Mouse (Mus musculus) heart, postnatal 0 days (tissue): ENCODE measurements at regions not wholly inside any gene's neighbourhood (a gene's known extent, or its start where the extent isn't known, plus 50 kb on each side); places are given as distances from the start of the nearest gene placed in this dataset.

Experiments used
- ATAC-seq: fragments of 200-750 bp; cut with Nextera tagmentation; 2 replicates; pipeline ENCODE4 v1.8.0; 2017; ENCODE audit warnings: low read depth, moderate number of reproducible peaks, moderate library complexity; ENCODE audit not compliant: insufficient read depth
- DNase-seq: peaks from one replicate; pipeline ENCODE4 v3.0.0-alpha.2; 2016; ENCODE audit warnings: low spot score
- H3K27ac ChIP-seq: fragments of 300-500 bp; sonication (generic); 2 replicates; pipeline ENCODE4 v1.5.1; 2014; ENCODE audit warnings: low read depth, mild to moderate bottlenecking
- H3K27me3 ChIP-seq: fragments of 300-500 bp; sonication (generic); 2 replicates; pipeline ENCODE4 v1.6.1; 2014; ENCODE audit warnings: low read length, mixed read lengths; ENCODE audit not compliant: control insufficient read depth, insufficient read depth
- H3K36me3 ChIP-seq: fragments of 300-500 bp; sonication (generic); replicated peaks from 2 replicates; pipeline ENCODE4 v1.6.1; 2014; ENCODE audit warnings: low read length, mixed read lengths; ENCODE audit not compliant: control insufficient read depth, insufficient read depth
- H3K4me1 ChIP-seq: fragments of 300-500 bp; sonication (generic); 2 replicates; pipeline ENCODE4 v1.6.1; 2014; ENCODE audit warnings: antibody characterized with exemption; ENCODE audit not compliant: control insufficient read depth, insufficient read depth
- H3K4me2 ChIP-seq: fragments of 300-500 bp; sonication (generic); 2 replicates; pipeline ENCODE4 v1.6.1; 2014; ENCODE audit warnings: low read depth, mild to moderate bottlenecking, low read length, moderate library complexity
- H3K4me3 ChIP-seq: fragments of 300-500 bp; sonication (generic); 2 replicates; pipeline ENCODE4 v1.5.1; 2014; ENCODE audit warnings: low read depth, low read length
- H3K9ac ChIP-seq: fragments of 300-500 bp; sonication (generic); replicated peaks from 2 replicates; pipeline ENCODE4 v1.6.1; 2014; ENCODE audit warnings: low read depth, low read length, mixed read lengths
- H3K9me3 ChIP-seq: fragments of 300-500 bp; sonication (generic); replicated peaks from 2 replicates; pipeline ENCODE4 v1.6.1; 2016; ENCODE audit warnings: low read length; ENCODE audit not compliant: control insufficient read depth
- CTCF ChIP-seq: IDR thresholded peaks from 2 replicates; pipeline ENCODE4 v1.5.1; 2016; ENCODE audit warnings: antibody characterized with exemption, control low read depth, low read depth
- EP300 ChIP-seq: IDR thresholded peaks from 2 replicates; pipeline ENCODE4 v1.6.1; 2016; ENCODE audit warnings: antibody characterized with exemption, low read depth
- WGBS: fragments of 180-500 bp; shearing (Covaris S2); extraction: QIAGEN DNeasy Blood & Tissue Kit; methylation state at CpG from one replicate; pipeline ENCODE4 v1.1.7; 2014; 5-methylcytosine and 5-hydroxymethylcytosine counted together

DNA sequence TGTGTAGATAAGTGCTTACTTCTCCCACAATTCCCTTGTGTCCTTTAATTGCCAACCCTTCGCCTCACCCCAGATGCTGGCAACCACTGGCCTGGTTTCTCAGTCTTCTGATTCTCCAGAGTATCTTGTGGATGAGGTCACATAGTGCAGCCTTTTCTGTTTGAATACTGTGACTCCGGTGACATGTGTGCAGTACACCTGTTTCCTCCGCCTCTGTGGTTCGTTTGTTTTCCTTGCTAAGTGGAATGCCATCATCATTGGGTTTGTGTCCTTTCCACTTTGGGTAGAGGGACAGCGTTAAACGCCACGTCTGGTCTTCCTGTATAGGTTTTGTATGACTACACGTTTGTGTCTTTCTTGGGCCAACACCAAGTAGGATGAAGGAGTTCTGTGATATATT, 224.9 kb downstream of the Pmp22 start:
- Histone ChIP-seq H3K36me3 (no peaks in the 10 kb centered on the region), H3K27me3 (no peaks in the 10 kb centered on the region), H3K4me2 (no peak overlapping the region), H3K9me3 (no peaks in the 10 kb centered on the region), H3K4me1 (peaks cover 7% of the 10 kb centered on the region; the same call in 1 of the 2 replicates), H3K9ac (no peak overlapping the region), H3K27ac (no peak overlapping the region; the same call in 1 of the 2 replicates), H3K4me3 (no peak overlapping the region)
- TF ChIP-seq CTCF = no peak
- no peak for TF ChIP-seq EP300
- DNase-seq (no peak), ATAC-seq (no peak)
- WGBS = 74% methylated on average over 8 of the region's 8 CpGs

DNA sequence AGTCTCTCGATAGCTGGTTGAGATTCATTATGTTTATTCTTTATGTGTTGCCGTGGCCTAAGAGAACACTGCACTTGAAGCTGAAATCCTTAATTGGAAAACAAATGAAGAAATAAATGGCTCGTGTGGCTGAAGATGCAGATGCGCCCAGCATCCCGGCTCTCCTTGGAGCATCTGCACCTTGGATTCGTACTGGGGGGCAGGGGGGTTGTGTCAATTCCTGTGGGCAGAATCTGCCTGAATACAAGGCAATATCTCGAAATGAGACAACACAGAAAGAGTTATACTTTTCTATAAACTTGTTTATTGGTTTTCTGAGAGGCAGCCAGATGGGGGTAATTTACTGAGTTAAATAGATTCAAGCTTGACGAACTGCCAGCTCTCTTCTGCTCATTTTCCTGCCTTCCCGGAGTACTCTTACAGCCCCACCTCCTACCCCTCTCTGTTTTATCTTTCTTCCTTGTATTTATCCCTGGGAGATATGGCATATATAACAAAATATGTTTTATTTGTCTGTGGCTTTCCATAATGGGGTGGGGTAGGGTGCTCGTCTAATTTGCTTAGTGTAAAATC, 229.1 kb downstream of the Pmp22 start:
- Histone ChIP-seq H3K4me1 (no peaks in the 10 kb centered on the region), H3K9me3 (no peaks in the 10 kb centered on the region), H3K36me3 (no peaks in the 10 kb centered on the region), H3K9ac (no peak overlapping the region), H3K27ac (no peak overlapping the region), H3K27me3 (no peaks in the 10 kb centered on the region), H3K4me3 (no peak overlapping the region), H3K4me2 (no peak overlapping the region)
- WGBS = 78% methylated on average over 10 of the region's 10 CpGs
- DNase-seq (no peak), ATAC-seq (no peak)
- TF ChIP-seq EP300 = no peak

DNA sequence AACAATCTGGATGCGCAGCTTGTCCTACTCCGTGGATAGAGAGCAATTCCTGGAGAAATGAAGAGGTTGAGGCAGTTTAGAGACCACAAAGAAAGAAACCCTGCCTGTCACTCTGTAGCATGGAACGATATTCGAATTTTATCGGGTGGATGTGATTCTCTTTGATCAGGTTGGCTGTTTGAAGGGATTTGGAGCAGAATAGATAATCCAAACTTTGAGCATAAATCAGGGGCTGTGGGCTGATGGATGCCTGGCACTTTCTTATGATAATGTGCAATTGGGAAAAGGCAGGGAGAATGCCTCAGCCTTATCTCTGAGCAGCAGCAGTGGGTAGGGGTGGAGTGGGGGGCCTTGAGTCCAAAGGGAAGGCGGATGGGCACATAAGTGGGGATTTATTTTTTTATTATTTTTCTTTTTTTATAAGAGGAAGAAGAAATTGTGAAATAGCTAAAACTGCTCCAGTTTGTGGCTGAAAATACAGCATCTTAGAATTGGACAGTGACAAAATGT, 239.0 kb downstream of the Pmp22 start:
- WGBS = 80% methylated on average over 6 of the region's 6 CpGs
- no peak for ATAC-seq

DNA sequence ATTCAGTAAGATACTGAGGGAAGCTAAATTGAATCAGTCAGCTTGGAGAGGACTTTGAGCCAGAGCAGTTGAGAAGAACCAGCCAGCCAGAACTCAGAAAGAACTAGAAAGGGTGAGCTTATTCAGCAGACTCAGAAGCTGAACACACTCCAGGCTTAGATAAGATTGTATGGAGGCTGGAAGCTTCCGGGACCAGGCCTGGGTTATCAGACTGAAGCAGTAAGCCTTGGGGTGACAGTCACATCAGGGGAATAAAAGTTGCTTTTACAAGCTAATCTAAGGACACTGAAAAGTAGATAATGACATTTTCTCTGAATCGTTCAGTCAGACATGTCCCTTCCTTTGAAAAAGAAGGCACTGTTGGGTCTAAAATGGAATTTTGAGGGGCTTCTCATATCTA, 240.7 kb downstream of the Pmp22 start:
- no peak for DNase-seq
- 28% methylated on average over 2 of the region's 2 CpGs for WGBS
- Histone ChIP-seq H3K27me3 (no peaks in the 10 kb centered on the region), H3K27ac (no peak overlapping the region), H3K4me1 (no peaks in the 10 kb centered on the region), H3K36me3 (no peaks in the 10 kb centered on the region), H3K4me2 (no peak overlapping the region), H3K9ac (no peak overlapping the region), H3K9me3 (no peaks in the 10 kb centered on the region), H3K4me3 (no peak overlapping the region)
- ATAC-seq = no peak
- TF ChIP-seq CTCF (no peak), EP300 (no peak)

More for the DNA sequence above, 239.0 kb downstream of the Pmp22 start:
- H3K9me3 ChIP-seq = no peaks in the 10 kb centered on the region
- TF ChIP-seq EP300 = no peak
- no peak for TF ChIP-seq CTCF
- DNase-seq = no peak
- H3K27ac ChIP-seq = no peak overlapping the region
- no peak overlapping the region for H3K4me2 ChIP-seq
- no peaks in the 10 kb centered on the region for H3K36me3 ChIP-seq
- H3K9ac ChIP-seq = no peak overlapping the region
- no peak overlapping the region for H3K4me3 ChIP-seq
- no peaks in the 10 kb centered on the region for H3K4me1 ChIP-seq
- no peaks in the 10 kb centered on the region for H3K27me3 ChIP-seq

GRCm38 (mm10) chr11:63376311-63376710, 247.5 kb downstream of the Pmp22 start:
- H3K27me3 ChIP-seq = no peaks in the 10 kb centered on the region
- H3K36me3 ChIP-seq = no peaks in the 10 kb centered on the region
- peak overlapping the region; percentile 57; the same call in 1 of the 2 replicates for H3K27ac ChIP-seq
- no peak overlapping the region for H3K4me3 ChIP-seq
- H3K9ac ChIP-seq = no peak overlapping the region
- DNase-seq (peak; percentile 46), ATAC-seq (no peak)
- 0 out of 2 replicates have a peak, but pooled peaks cover 3% of the 10 kb centered on the region for H3K4me1 ChIP-seq
- WGBS = 80% methylated on average over 3 of the region's 3 CpGs
- no peak overlapping the region for H3K4me2 ChIP-seq
- no peaks in the 10 kb centered on the region for H3K9me3 ChIP-seq
- TF ChIP-seq EP300 (no peak), CTCF (no peak)

GRCm38 (mm10) chr11:63376991-63377390, 248.2 kb downstream of the Pmp22 start:
- H3K9ac ChIP-seq = no peak overlapping the region
- H3K36me3 ChIP-seq = no peaks in the 10 kb centered on the region
- no peak overlapping the region for H3K4me3 ChIP-seq
- TF ChIP-seq CTCF (no peak), EP300 (no peak)
- ATAC-seq = peak; percentile 44; the same call in 1 of the 2 replicates
- DNase-seq = peak; percentile 13
- 0 out of 2 replicates have a peak, but pooled peaks cover 3% of the 10 kb centered on the region for H3K4me1 ChIP-seq
- no peaks in the 10 kb centered on the region for H3K27me3 ChIP-seq
- H3K27ac ChIP-seq = peak overlapping the region; percentile 57
- H3K4me2 ChIP-seq = no peak overlapping the region
- 38% methylated on average over 10 of the region's 10 CpGs for WGBS
- no peaks in the 10 kb centered on the region for H3K9me3 ChIP-seq
